Mouse (Mus musculus) heart, embryonic 15.5 days (tissue): ENCODE measurements at regions not wholly inside any gene's neighbourhood (a gene's known extent, or its start where the extent isn't known, plus 50 kb on each side); places are given as distances from the start of the nearest gene placed in this dataset.

Source experiments
- ATAC-seq: fragments of 200-750 bp; cut with Nextera tagmentation; replicated peaks from 2 replicates; pipeline ENCODE4 v1.8.0; 2017; ENCODE audit warnings: low read depth, moderate TSS enrichment; ENCODE audit not compliant: insufficient number of reproducible peaks, insufficient read depth, low FRiP score
- H3K27ac ChIP-seq: fragments of 300-500 bp; sonication (generic); 2 replicates; pipeline ENCODE4 v1.5.1; 2015; ENCODE audit warnings: mild to moderate bottlenecking, inconsistent platforms
- H3K27me3 ChIP-seq: fragments of 300-500 bp; sonication (generic); 2 replicates; pipeline ENCODE4 v1.6.1; 2015; ENCODE audit warnings: inconsistent platforms
- H3K36me3 ChIP-seq: fragments of 300-500 bp; sonication (generic); 2 replicates; pipeline ENCODE4 v1.6.1; 2015; ENCODE audit warnings: mild to moderate bottlenecking, inconsistent platforms
- H3K4me1 ChIP-seq: fragments of 300-500 bp; sonication (generic); replicated peaks from 2 replicates; pipeline ENCODE4 v1.6.1; 2015; ENCODE audit warnings: inconsistent platforms
- H3K4me2 ChIP-seq: fragments of 300-500 bp; sonication (generic); 2 replicates; pipeline ENCODE4 v1.6.1; 2015; ENCODE audit warnings: inconsistent platforms, mild to moderate bottlenecking, moderate library complexity
- H3K4me3 ChIP-seq: fragments of 300-500 bp; sonication (generic); 2 replicates; pipeline ENCODE4 v1.5.1; 2015; ENCODE audit warnings: mild to moderate bottlenecking, inconsistent platforms
- H3K9ac ChIP-seq: fragments of 300-500 bp; sonication (generic); 2 replicates; pipeline ENCODE4 v1.6.1; 2015; ENCODE audit warnings: mild to moderate bottlenecking, inconsistent platforms
- H3K9me3 ChIP-seq: fragments of 300-500 bp; sonication (generic); replicated peaks from 2 replicates; pipeline ENCODE4 v1.6.1; 2016; ENCODE audit warnings: inconsistent platforms
- WGBS: fragments of 180-500 bp; shearing (Covaris S2); methylation state at CpG from one replicate; pipeline ENCODE4 v1.1.7; 2015; ENCODE audit warnings: mixed read lengths; 5-methylcytosine and 5-hydroxymethylcytosine counted together

DNA sequence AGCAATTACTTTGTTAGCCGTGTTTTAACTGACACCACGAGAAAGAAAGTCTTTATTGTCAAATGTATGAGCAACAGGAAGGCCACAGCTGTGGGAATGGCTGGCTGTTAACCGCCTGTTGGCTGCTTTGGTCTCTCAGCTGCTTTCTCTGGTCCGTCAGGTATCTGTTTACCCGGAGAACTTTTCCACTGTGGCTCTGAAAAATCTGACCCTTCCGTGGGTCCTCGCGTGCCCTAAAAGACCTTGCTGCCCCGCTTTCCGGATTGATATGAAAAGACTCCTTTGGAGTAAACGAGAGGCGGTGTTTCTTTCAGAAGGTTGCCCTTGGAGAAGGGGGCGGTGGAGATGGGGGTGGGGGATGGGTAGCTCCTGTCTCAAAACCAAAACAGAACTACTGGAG is 75.9 kb downstream of the Sox14 start:
- peaks cover 9% of the 10 kb centered on the region for H3K4me1 ChIP-seq
- peaks cover 20% of the 10 kb centered on the region for H3K27me3 ChIP-seq
- H3K4me3 ChIP-seq = peak overlapping the region; percentile 48
- under 1% methylated on average over 13 of the region's 13 CpGs for WGBS
- H3K4me2 ChIP-seq = peak overlapping the region; percentile 75
- H3K9me3 ChIP-seq = no peaks in the 10 kb centered on the region
- no peak for ATAC-seq
- H3K36me3 ChIP-seq = no peaks in the 10 kb centered on the region
- H3K27ac ChIP-seq = no peak overlapping the region
- peak overlapping the region; percentile 47 for H3K9ac ChIP-seq

GRCm38 (mm10) chr9:99799387-99800021 is 76.5 kb downstream of the Sox14 start:
- Histone ChIP-seq H3K9ac (peak overlapping the region; percentile 47), H3K27me3 (peaks cover 20% of the 10 kb centered on the region), H3K27ac (no peak overlapping the region), H3K4me2 (peak overlapping the region; percentile 75), H3K9me3 (no peaks in the 10 kb centered on the region), H3K4me1 (peaks cover 9% of the 10 kb centered on the region), H3K36me3 (no peaks in the 10 kb centered on the region), H3K4me3 (peak overlapping the region; percentile 48)
- ATAC-seq = no peak; the same call in 1 of the 2 replicates
- under 1% methylated on average over 16 of the region's 16 CpGs for WGBS

DNA sequence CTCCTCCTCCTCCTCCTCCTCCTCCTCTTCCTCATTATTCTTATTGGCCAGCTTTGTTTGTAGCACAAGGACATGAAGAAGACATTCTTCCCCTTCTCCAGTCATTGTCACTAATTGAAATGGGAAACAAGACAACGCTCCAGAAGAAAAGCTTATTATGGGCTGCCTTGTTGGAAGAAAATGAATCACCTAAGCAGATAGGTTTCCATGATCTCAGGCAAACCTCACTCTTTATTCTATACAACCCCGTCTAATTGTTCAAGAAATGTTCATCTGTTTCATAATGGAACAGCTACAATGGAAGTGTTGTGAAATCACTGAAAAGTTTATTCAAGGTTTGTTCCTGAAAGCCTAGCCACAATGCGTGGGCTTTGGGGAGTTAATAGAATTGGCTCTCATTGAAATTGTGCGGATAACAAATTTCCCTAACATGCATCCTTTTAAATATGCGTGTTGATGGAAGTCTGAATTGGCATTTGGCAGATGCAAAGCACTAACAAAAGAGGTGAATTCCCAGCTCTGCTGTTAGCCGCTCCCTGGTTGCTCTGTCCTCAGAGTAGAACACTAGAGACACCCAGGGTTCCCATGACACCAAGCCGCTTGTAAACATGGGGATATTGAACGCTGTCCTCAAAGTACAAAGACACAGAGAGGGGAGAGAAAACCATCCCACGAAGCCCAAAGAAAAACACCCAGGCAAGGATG is 78.8 kb downstream of the Sox14 start:
- Histone ChIP-seq H3K4me1 (peaks cover 9% of the 10 kb centered on the region), H3K9ac (no peak overlapping the region), H3K9me3 (no peaks in the 10 kb centered on the region), H3K4me2 (no peak overlapping the region), H3K27ac (no peak overlapping the region), H3K4me3 (no peak overlapping the region), H3K36me3 (no peaks in the 10 kb centered on the region), H3K27me3 (peaks cover 20% of the 10 kb centered on the region)
- 71% methylated on average over 9 of the region's 9 CpGs for WGBS
- ATAC-seq = no peak

- H3K4me3 ChIP-seq = no peak overlapping the region
- no peaks in the 10 kb centered on the region for H3K9me3 ChIP-seq
- H3K27me3 ChIP-seq = peaks cover 4% of the 10 kb centered on the region; the same call in 1 of the 2 replicates
- 77% methylated on average over 7 of the region's 7 CpGs for WGBS
- no peak overlapping the region for H3K9ac ChIP-seq
- no peak for ATAC-seq
- no peaks in the 10 kb centered on the region for H3K36me3 ChIP-seq
- H3K27ac ChIP-seq = no peak overlapping the region
- no peaks in the 10 kb centered on the region for H3K4me1 ChIP-seq
- no peak overlapping the region for H3K4me2 ChIP-seq
These were observed 75.6 kb upstream of the Cldn18 start for GRCm38 (mm10) chr9:99792700-99793099.

DNA sequence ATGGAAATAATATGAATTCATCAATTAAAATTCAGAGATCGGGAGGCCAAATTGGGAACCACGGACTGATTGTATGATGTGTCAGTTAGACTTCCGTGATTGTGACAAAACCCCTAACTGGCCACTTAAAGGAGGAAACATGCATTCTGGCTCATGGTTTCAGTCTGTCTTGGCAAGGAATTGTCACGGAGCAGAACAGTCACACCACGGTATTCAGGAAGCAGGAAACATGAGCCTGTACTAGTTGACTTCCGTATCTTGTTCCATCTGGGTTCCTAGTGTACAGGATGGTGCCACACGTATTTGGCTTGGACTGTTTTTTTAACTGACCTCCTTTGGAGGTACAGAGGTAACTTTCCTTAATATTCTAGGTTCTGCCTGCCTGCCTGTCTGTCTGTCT is 69.8 kb upstream of the Cldn18 start:
- no peaks in the 10 kb centered on the region for H3K27me3 ChIP-seq
- no peak for ATAC-seq
- H3K9me3 ChIP-seq = no peaks in the 10 kb centered on the region
- no peak overlapping the region for H3K4me3 ChIP-seq
- no peaks in the 10 kb centered on the region for H3K4me1 ChIP-seq
- no peak overlapping the region for H3K4me2 ChIP-seq
- H3K36me3 ChIP-seq = no peaks in the 10 kb centered on the region
- no peak overlapping the region for H3K9ac ChIP-seq
- WGBS = 64% methylated on average over 7 of the region's 7 CpGs
- H3K27ac ChIP-seq = no peak overlapping the region

DNA sequence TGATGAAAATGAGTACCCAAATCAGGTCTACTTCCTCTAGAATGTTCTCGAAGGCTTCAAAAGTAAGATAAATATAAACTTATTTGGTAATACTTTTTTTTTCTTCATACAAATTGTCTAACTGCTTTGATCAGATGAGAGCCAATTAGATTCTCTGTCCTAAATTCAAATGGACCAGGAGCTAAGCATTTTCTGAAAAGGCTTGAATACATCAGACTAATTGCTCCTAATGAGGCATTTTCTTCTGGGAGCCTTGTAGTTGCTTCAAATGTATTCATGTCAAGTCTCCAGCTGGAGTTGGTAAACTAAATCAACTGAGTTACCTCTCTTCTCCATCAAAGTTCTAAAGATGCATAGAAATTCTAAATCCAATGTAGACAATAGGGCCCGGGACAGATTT is 66.1 kb upstream of the Cldn18 start:
- no peak overlapping the region for H3K4me3 ChIP-seq
- no peak overlapping the region for H3K9ac ChIP-seq
- no peaks in the 10 kb centered on the region for H3K4me1 ChIP-seq
- no peaks in the 10 kb centered on the region for H3K36me3 ChIP-seq
- no peaks in the 10 kb centered on the region for H3K9me3 ChIP-seq
- 80% methylated on average over 2 of the region's 2 CpGs for WGBS
- no peaks in the 10 kb centered on the region for H3K27me3 ChIP-seq
- ATAC-seq = no peak
- no peak overlapping the region for H3K27ac ChIP-seq
- H3K4me2 ChIP-seq = no peak overlapping the region

DNA sequence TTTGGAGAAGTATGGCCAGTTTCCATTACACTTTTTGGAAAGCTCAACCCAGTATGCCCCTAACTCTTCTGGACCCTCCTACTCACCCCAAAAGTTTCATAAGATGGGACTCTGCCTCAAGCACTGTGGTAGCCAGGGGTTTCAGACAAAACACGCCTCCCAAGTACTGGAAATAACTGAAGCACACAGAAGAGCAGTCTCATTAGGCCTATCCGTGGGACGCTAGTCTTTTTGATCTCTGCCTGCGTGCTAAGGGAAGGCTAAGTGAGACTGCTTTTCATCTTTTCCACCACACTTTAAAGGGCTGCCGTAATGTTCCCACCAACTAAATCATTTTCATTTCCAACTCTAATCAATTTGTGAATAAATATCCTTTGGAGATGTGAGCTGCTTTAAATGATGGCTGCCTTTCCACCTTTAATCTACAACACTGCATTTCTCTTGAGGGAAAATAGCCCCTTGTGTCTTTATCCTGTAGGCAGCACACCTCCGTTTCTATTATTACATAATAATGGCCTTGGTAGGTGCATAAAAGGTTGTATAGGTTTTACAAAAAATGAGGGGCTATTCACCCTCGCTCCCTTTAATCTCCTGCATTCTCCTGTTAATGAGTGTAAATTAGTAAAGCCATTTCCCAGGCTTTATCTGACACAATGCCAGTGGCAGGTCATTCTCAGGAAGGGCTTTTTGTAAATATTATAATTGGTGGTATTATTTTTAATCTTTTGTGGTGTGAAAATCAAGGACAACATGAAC is 65.5 kb upstream of the Cldn18 start:
- H3K4me3 ChIP-seq = no peak overlapping the region
- no peak overlapping the region for H3K4me2 ChIP-seq
- no peaks in the 10 kb centered on the region for H3K36me3 ChIP-seq
- 69% methylated on average over 7 of the region's 7 CpGs for WGBS
- H3K9me3 ChIP-seq = no peaks in the 10 kb centered on the region
- H3K27me3 ChIP-seq = no peaks in the 10 kb centered on the region
- no peak for ATAC-seq
- H3K4me1 ChIP-seq = no peaks in the 10 kb centered on the region
- H3K9ac ChIP-seq = no peak overlapping the region
- H3K27ac ChIP-seq = no peak overlapping the region

DNA sequence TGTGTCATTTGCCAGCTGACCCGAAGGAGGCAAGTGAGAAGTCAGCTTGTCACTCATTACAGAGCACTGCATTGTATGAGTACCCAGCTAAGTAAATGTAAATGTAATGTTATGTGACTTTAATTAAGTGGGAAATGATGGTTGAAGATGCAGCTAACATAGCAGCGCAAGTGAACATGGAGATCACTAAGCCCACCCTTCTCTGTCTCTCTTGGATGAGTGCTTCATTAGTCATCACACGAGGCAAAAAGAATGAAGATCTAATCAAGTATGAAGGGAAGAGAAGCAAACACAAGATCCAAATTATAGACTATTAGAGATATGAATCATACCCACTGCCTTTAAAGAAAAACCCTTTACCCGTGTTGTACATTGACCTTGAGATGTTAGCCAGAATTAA is 61.8 kb upstream of the Cldn18 start:
- Histone ChIP-seq H3K4me3 (no peak overlapping the region), H3K9me3 (no peaks in the 10 kb centered on the region), H3K4me1 (no peaks in the 10 kb centered on the region), H3K27me3 (no peaks in the 10 kb centered on the region), H3K4me2 (no peak overlapping the region), H3K9ac (no peak overlapping the region), H3K36me3 (no peaks in the 10 kb centered on the region), H3K27ac (no peak overlapping the region)
- 82% methylated on average over 4 of the region's 4 CpGs for WGBS
- no peak for ATAC-seq

DNA sequence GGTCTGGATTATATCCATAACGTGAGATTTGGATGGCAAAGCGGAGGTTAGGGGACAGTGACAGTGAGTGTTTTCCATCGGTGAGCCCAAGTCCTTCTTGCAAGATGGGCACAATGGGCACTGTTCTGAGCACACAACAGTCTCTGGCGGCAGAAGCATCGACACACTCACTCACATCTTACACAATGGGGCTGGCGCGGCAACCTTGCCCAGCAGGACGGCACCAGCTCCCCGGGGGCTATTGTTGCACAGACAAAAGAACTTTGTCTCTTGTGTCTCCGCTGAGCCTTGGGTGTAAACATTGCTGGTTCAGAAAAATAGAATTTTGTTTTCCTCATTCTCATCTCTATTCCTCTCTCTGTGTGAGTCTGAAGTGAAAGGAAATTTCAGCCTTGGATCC is 53.6 kb upstream of the Cldn18 start:
- Histone ChIP-seq H3K27ac (no peak overlapping the region), H3K9ac (no peak overlapping the region), H3K27me3 (no peaks in the 10 kb centered on the region), H3K4me1 (no peaks in the 10 kb centered on the region), H3K4me3 (no peak overlapping the region), H3K4me2 (no peak overlapping the region), H3K36me3 (no peaks in the 10 kb centered on the region), H3K9me3 (no peaks in the 10 kb centered on the region)
- no peak for ATAC-seq
- WGBS = 24% methylated on average over 10 of the region's 10 CpGs
